Mouse (Mus musculus) adrenal gland, postnatal 4 days (tissue): Measurements from ENCODE around the gene Tmem11. TPM values are rescaled to one million over a fixed set of nuclear protein-coding genes. Genes with fewer than 3 reads are reported as not detected.

Experiments used
- DNase-seq, 2 experiments: peaks; one replicate each; pipeline ENCODE4 v3.0.0; 2021 to 2022; ENCODE audit warnings: low spot score in 2 of 2, mixed read lengths in 2 of 2
- total RNA-seq, 2 experiments: library from RNA; stranded (reverse); gene quantifications; 2 replicates each; pipeline ENCODE4 v1.2.3; 2021

The Tmem11 gene
- total RNA-seq, 2 experiments from 2014 or later = 41.5 to 42.7 TPM

GRCm38 (mm10) chr11:60830433-60831052, 48.5 kb downstream of the Tmem11 start, which contains the start of gene Dhrs7b:
TSS of gene Dhrs7b (plus strand) at chr11:60830631.
- peak; percentile 52 to 62 for DNase-seq

- no peak for DNase-seq
Observed at GRCm38 (mm10) chr11:60828903-60829302, 50.2 kb downstream of the Tmem11 start.

- DNase-seq = no peak
Observed at GRCm38 (mm10) chr11:60827241-60827945, 51.7 kb downstream of the Tmem11 start.

- DNase-seq = no peak
Observed at GRCm38 (mm10) chr11:60826700-60827099, 52.4 kb downstream of the Tmem11 start.

GRCm38 (mm10) chr11:60825191-60825590, 53.9 kb downstream of the Tmem11 start:
- DNase-seq = no peak

GRCm38 (mm10) chr11:60823771-60824170, 55.3 kb downstream of the Tmem11 start:
- no peak for DNase-seq

GRCm38 (mm10) chr11:60816398-60816797, 62.7 kb downstream of the Tmem11 start:
- no peak for DNase-seq

Other genes starting within 250 kb of the Tmem11 start
- 10 to 100 TPM; 36.5 to 41.6 TPM for gene Llgl1, start 179.5 kb downstream of the Tmem11 start, total RNA-seq
- gene Flii, start 152.0 kb downstream of the Tmem11 start, total RNA-seq = 100 to 1,000 TPM; 128 to 129 TPM
- 10 to 100 TPM; 26.6 to 28.0 TPM for gene Mief2, start 150.9 kb downstream of the Tmem11 start, total RNA-seq
- gene Top3a, start 101.9 kb downstream of the Tmem11 start, total RNA-seq = 10 to 100 TPM; 18.2 to 19.9 TPM
- gene Smcr8, start 101.7 kb downstream of the Tmem11 start, total RNA-seq = 10 to 100 TPM; 21.8 to 23.2 TPM
- gene Shmt1, start 67.6 kb downstream of the Tmem11 start, total RNA-seq = 100 to 1,000 TPM in 1 of 2 experiments, 10 to 100 TPM in 1; 93.3 to 105 TPM
- gene Dhrs7b, start 48.6 kb downstream of the Tmem11 start, total RNA-seq = 10 to 100 TPM; 23.5 to 24.3 TPM
- 10 to 100 TPM; 30.8 TPM for gene Natd1, start 35.5 kb upstream of the Tmem11 start, total RNA-seq
- gene Map2k3, start 52.8 kb upstream of the Tmem11 start, total RNA-seq = 10 to 100 TPM; 92.4 to 93.9 TPM
- gene Kcnj12, start 143.3 kb upstream of the Tmem11 start, total RNA-seq = 1 to 10 TPM; 3.5 to 3.6 TPM
- gene Tnfrsf13b, start 247.5 kb upstream of the Tmem11 start, total RNA-seq = 1 to 10 TPM in 1 of 2 experiments, under 1 TPM in 1; 0.67 to 1.4 TPM